Mouse (Mus musculus) cerebellum, postnatal 14 days (tissue): ENCODE data around the gene Isca2.
A peak's percentile ranks its signal among the peaks of the same experiment; 100 is the strongest.

ENCODE experiments used
- DNase-seq, 2 experiments: peaks; one replicate each; pipeline ENCODE4 v3.0.0; 2021; ENCODE audit warnings: mixed read lengths in 2 of 2

The Isca2 gene

GRCm38 (mm10) chr12:84772726-84773441 lies at the start of gene Isca2, which contains the start of gene Npc2:
Isca2 (plus strand) TSS chr12:84773251.
Npc2 (minus strand) TSS chr12:84773152.
- peak; percentile 96 to 97 for DNase-seq

GRCm38 (mm10) chr12:84726391-84726790 lies 46.7 kb upstream of the Isca2 start:
- no peak for DNase-seq

- no peak for DNase-seq
Measured at GRCm38 (mm10) chr12:84726986-84727385, 46.1 kb upstream of the Isca2 start.

GRCm38 (mm10) chr12:84727434-84727833 lies 45.6 kb upstream of the Isca2 start:
- no peak for DNase-seq

GRCm38 (mm10) chr12:84728421-84728820 lies 44.6 kb upstream of the Isca2 start:
- no peak for DNase-seq

- DNase-seq = peak; percentile 57 to 58
Measured at GRCm38 (mm10) chr12:84733366-84733765, 39.7 kb upstream of the Isca2 start.

GRCm38 (mm10) chr12:84743496-84743895 lies 29.6 kb upstream of the Isca2 start:
- DNase-seq = no peak

- no peak for DNase-seq
Measured at GRCm38 (mm10) chr12:84745700-84746099, 27.4 kb upstream of the Isca2 start.

- DNase-seq = no peak
Measured at GRCm38 (mm10) chr12:84748134-84748533, 24.9 kb upstream of the Isca2 start.

GRCm38 (mm10) chr12:84750661-84751060 lies 22.4 kb upstream of the Isca2 start:
- DNase-seq = peak in 1 of 2 experiments; percentile 40

GRCm38 (mm10) chr12:84752131-84752977 lies 20.7 kb upstream of the Isca2 start:
- peak; percentile 75 to 84 for DNase-seq

- DNase-seq = peak; percentile 84 to 89
Measured at GRCm38 (mm10) chr12:84755008-84755695, 17.9 kb upstream of the Isca2 start.

GRCm38 (mm10) chr12:84756016-84756415 lies 17.0 kb upstream of the Isca2 start:
- no peak for DNase-seq

GRCm38 (mm10) chr12:84759063-84759462 lies 14.0 kb upstream of the Isca2 start:
- DNase-seq = no peak

- DNase-seq = no peak
Measured at GRCm38 (mm10) chr12:84762532-84762931, 10.5 kb upstream of the Isca2 start.

- no peak for DNase-seq
Measured at GRCm38 (mm10) chr12:84763577-84764218, 9.4 kb upstream of the Isca2 start.

- no peak for DNase-seq
Measured at GRCm38 (mm10) chr12:84764756-84765155, 8.3 kb upstream of the Isca2 start.

- DNase-seq = no peak
Measured at GRCm38 (mm10) chr12:84765506-84765905, 7.5 kb upstream of the Isca2 start.

GRCm38 (mm10) chr12:84766113-84766735 lies 6.8 kb upstream of the Isca2 start:
- DNase-seq = no peak

GRCm38 (mm10) chr12:84767510-84767909 lies 5.5 kb upstream of the Isca2 start:
- no peak for DNase-seq

- no peak for DNase-seq
Measured at GRCm38 (mm10) chr12:84769624-84770023, 3.4 kb upstream of the Isca2 start.

- DNase-seq = peak in 1 of 2 experiments; percentile 20
Measured at GRCm38 (mm10) chr12:84771981-84772520, 1.0 kb upstream of the Isca2 start.
